Mouse (Mus musculus): Measurements from ENCODE around the gene Fosb. TPM values are rescaled to one million over a fixed set of nuclear protein-coding genes. Genes with fewer than 3 reads are reported as not detected.
A peak's percentile ranks its signal among the peaks of the same experiment; 100 is the strongest.

Fosb gene
- polyA plus RNA-seq, 1 experiment from 2014 or later: 0.22 TPM

DNA sequence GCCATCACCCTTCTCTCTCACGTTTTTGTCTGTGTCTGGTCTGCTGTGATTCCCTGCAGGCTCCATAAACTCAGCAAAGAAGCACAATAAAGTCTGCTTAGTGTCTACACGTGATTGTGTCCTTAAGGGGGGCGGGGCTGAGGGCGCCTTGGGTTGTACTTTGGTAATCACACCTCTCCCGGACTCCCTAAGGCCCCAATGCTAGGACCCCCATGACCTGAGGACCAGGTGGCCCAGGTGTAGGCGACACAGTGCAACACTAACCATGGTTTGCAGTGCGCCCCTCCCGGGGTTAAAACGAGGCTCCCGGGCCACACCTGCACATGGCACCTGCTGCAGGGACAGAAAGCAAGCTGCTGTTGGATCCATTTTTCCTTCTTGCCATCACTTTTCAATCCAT, 31.4 kb upstream of the Fosb start:
- Histone ChIP-seq H3K9me3 (ENCODE audit: control insufficient read depth, low read length) (no peaks in the 10 kb centered on the region), H3K4me2 (ENCODE audit: low read length) (peak overlapping the region; percentile 74), H3K27ac (replicated peaks in 1 of 2; ENCODE audit: control insufficient read depth in 1 of 2, insufficient read depth in 1 of 2, low read depth in 2 of 2, low read length in 2 of 2) (peak overlapping the region; percentile 94 to 99), H3K27me3 (ENCODE audit: control insufficient read depth, insufficient read depth, low read length) (no peaks in the 10 kb centered on the region), H3K4me1 (ENCODE audit: control insufficient read depth in 2 of 2, insufficient read depth in 2 of 2, low read length in 2 of 2) (peaks cover 39 to 49% of the 10 kb centered on the region in 2 experiments), H3K4me3 (ENCODE audit: control insufficient read depth in 1 of 2, insufficient read depth in 1 of 2, low read depth in 1 of 2, low read length in 2 of 2) (peak overlapping the region; percentile 44 to 55), H3K9ac (ENCODE audit: low read length) (peak overlapping the region; percentile 69), H3K36me3 (ENCODE audit: control insufficient read depth, insufficient read depth, low read length) (0 out of 2 replicates have a peak, but pooled peaks cover 2% of the 10 kb centered on the region)
- 11% methylated on average over 10 of the region's 10 CpGs for WGBS
- ATAC-seq (ENCODE audit: insufficient number of reproducible peaks, insufficient read depth, low FRiP score, low read depth): no peak

DNA sequence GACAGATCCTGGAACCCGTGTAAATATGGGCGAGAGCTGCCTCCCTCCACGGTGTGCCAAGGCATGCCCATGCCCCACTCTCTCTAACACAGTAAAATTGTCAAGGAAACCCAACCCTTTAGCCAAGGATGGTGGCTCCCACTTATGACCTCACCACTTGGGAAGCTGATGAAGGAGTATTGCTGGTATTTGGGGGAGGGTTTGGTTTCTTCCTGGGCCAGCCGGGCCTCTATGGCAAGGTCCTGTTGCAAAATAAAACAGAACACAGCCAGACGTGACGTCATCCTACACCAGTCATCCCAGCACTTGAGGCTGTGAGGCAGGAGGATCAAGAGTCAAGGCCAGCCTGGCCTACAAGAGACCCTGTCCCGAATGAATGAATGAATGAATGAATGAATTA, 28.7 kb upstream of the Fosb start:
- Histone ChIP-seq H3K9ac (ENCODE audit: low read length) (no peak overlapping the region), H3K4me1 (ENCODE audit: control insufficient read depth in 2 of 2, insufficient read depth in 2 of 2, low read length in 2 of 2) (peaks cover 36 to 40% of the 10 kb centered on the region in 2 experiments)

DNA sequence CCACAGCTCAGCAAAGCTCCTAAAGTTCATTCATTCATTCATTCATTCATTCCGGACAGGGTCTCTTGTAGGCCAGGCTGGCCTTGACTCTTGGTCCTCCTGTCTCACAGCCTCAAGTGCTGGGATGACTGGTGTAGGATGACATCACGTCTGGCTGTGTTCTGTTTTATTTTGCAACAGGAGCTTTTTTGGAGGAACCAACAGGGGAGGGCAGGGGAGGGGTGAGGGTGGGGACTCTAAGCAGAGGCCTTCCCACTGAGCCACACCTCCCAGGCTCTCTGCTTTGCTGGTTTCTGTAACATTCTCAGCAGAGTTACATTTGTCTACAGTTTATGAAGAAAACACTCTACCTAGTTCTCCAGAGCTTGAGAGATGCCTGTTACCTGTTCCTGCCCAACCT, 28.2 kb upstream of the Fosb start:
- Histone ChIP-seq H3K27me3 (ENCODE audit: control insufficient read depth, insufficient read depth, low read length) (no peaks in the 10 kb centered on the region), H3K27ac (replicated peaks in 1 of 2; ENCODE audit: control insufficient read depth in 1 of 2, insufficient read depth in 1 of 2, low read depth in 2 of 2, low read length in 2 of 2) (peak overlapping the region in 1 of 2 experiments; percentile 35; a peak in 2 of 4 replicates), H3K9me3 (ENCODE audit: control insufficient read depth, low read length) (no peaks in the 10 kb centered on the region), H3K4me2 (ENCODE audit: low read length) (no peak overlapping the region), H3K4me3 (ENCODE audit: control insufficient read depth in 1 of 2, insufficient read depth in 1 of 2, low read depth in 1 of 2, low read length in 2 of 2) (no peak overlapping the region), H3K4me1 (ENCODE audit: control insufficient read depth in 2 of 2, insufficient read depth in 2 of 2, low read length in 2 of 2) (peaks cover 32 to 35% of the 10 kb centered on the region in 2 experiments), H3K36me3 (ENCODE audit: control insufficient read depth, insufficient read depth, low read length) (0 out of 2 replicates have a peak, but pooled peaks cover 2% of the 10 kb centered on the region), H3K9ac (ENCODE audit: low read length) (no peak overlapping the region)
- 25% methylated on average over 2 of the region's 2 CpGs for WGBS
- ATAC-seq (ENCODE audit: insufficient number of reproducible peaks, insufficient read depth, low FRiP score, low read depth): no peak

More for the DNA sequence above, 28.7 kb upstream of the Fosb start:
- Histone ChIP-seq H3K4me2 (ENCODE audit: low read length) (no peak overlapping the region), H3K4me3 (ENCODE audit: control insufficient read depth in 1 of 2, insufficient read depth in 1 of 2, low read depth in 1 of 2, low read length in 2 of 2) (no peak overlapping the region), H3K36me3 (ENCODE audit: control insufficient read depth, insufficient read depth, low read length) (0 out of 2 replicates have a peak, but pooled peaks cover 2% of the 10 kb centered on the region), H3K27me3 (ENCODE audit: control insufficient read depth, insufficient read depth, low read length) (no peaks in the 10 kb centered on the region), H3K27ac (replicated peaks in 1 of 2; ENCODE audit: control insufficient read depth in 1 of 2, insufficient read depth in 1 of 2, low read depth in 2 of 2, low read length in 2 of 2) (peak overlapping the region in 1 of 2 experiments; percentile 35; a peak in 1 of 4 replicates), H3K9me3 (ENCODE audit: control insufficient read depth, low read length) (no peaks in the 10 kb centered on the region)
- 46% methylated on average over 7 of the region's 7 CpGs for WGBS
- ATAC-seq (ENCODE audit: insufficient number of reproducible peaks, insufficient read depth, low FRiP score, low read depth): no peak

- peak overlapping the region; percentile 41; the same call in 1 of the 2 replicates for H3K9ac ChIP-seq (ENCODE audit: low read length)
- H3K4me2 ChIP-seq (ENCODE audit: low read length): no peak overlapping the region
- no peak for ATAC-seq (ENCODE audit: insufficient number of reproducible peaks, insufficient read depth, low FRiP score, low read depth)
- H3K9me3 ChIP-seq (ENCODE audit: control insufficient read depth, low read length): no peaks in the 10 kb centered on the region
- no peaks in the 10 kb centered on the region for H3K27me3 ChIP-seq (ENCODE audit: control insufficient read depth, insufficient read depth, low read length)
- no peak overlapping the region for H3K4me3 ChIP-seq (ENCODE audit: control insufficient read depth in 1 of 2, insufficient read depth in 1 of 2, low read depth in 1 of 2, low read length in 2 of 2)
- peak overlapping the region in 1 of 2 experiments; percentile 47; a peak in 1 of 4 replicates for H3K27ac ChIP-seq (replicated peaks in 1 of 2; ENCODE audit: control insufficient read depth in 1 of 2, insufficient read depth in 1 of 2, low read depth in 2 of 2, low read length in 2 of 2)
- 50% methylated on average over 10 of the region's 10 CpGs for WGBS
- peaks cover 32% of the 10 kb centered on the region in 2 experiments for H3K4me1 ChIP-seq (ENCODE audit: control insufficient read depth in 2 of 2, insufficient read depth in 2 of 2, low read length in 2 of 2)
- H3K36me3 ChIP-seq (ENCODE audit: control insufficient read depth, insufficient read depth, low read length): 0 out of 2 replicates have a peak, but pooled peaks cover 2% of the 10 kb centered on the region
Measured at GRCm38 (mm10) chr7:19337122-19337521, 27.3 kb upstream of the Fosb start.

- H3K27me3 ChIP-seq (ENCODE audit: control insufficient read depth, insufficient read depth, low read length): no peaks in the 10 kb centered on the region
- H3K27ac ChIP-seq (replicated peaks in 1 of 2; ENCODE audit: control insufficient read depth in 1 of 2, insufficient read depth in 1 of 2, low read depth in 2 of 2, low read length in 2 of 2): 0 out of 4 replicates have a peak overlapping the region, but pooled peaks of 1 of the 2 experiments have one; percentile 1
- no peak overlapping the region for H3K4me2 ChIP-seq (ENCODE audit: low read length)
- ATAC-seq (ENCODE audit: insufficient number of reproducible peaks, insufficient read depth, low FRiP score, low read depth): no peak
- no peak overlapping the region for H3K9ac ChIP-seq (ENCODE audit: low read length)
- H3K36me3 ChIP-seq (ENCODE audit: control insufficient read depth, insufficient read depth, low read length): 0 out of 2 replicates have a peak, but pooled peaks cover 2% of the 10 kb centered on the region
- no peak overlapping the region for H3K4me3 ChIP-seq (ENCODE audit: control insufficient read depth in 1 of 2, insufficient read depth in 1 of 2, low read depth in 1 of 2, low read length in 2 of 2)
- 47% methylated on average over 3 of the region's 3 CpGs for WGBS
- H3K4me1 ChIP-seq (ENCODE audit: control insufficient read depth in 2 of 2, insufficient read depth in 2 of 2, low read length in 2 of 2): peaks cover 24 to 27% of the 10 kb centered on the region in 2 experiments
- no peaks in the 10 kb centered on the region for H3K9me3 ChIP-seq (ENCODE audit: control insufficient read depth, low read length)
Measured at GRCm38 (mm10) chr7:19335583-19335982, 25.7 kb upstream of the Fosb start.

GRCm38 (mm10) chr7:19332709-19333352, 23.0 kb upstream of the Fosb start:
- peak; percentile 75 for ATAC-seq (ENCODE audit: insufficient number of reproducible peaks, insufficient read depth, low FRiP score, low read depth)
- peak overlapping the region; percentile 76 for H3K4me2 ChIP-seq (ENCODE audit: low read length)
- H3K9ac ChIP-seq (ENCODE audit: low read length): peak overlapping the region; percentile 86
- H3K4me3 ChIP-seq (ENCODE audit: control insufficient read depth in 1 of 2, insufficient read depth in 1 of 2, low read depth in 1 of 2, low read length in 2 of 2): peak overlapping the region; percentile 60 to 79
- H3K4me1 ChIP-seq (ENCODE audit: control insufficient read depth in 2 of 2, insufficient read depth in 2 of 2, low read length in 2 of 2): peaks cover 17 to 23% of the 10 kb centered on the region in 2 experiments
- H3K36me3 ChIP-seq (ENCODE audit: control insufficient read depth, insufficient read depth, low read length): 0 out of 2 replicates have a peak, but pooled peaks cover 2% of the 10 kb centered on the region
- H3K9me3 ChIP-seq (ENCODE audit: control insufficient read depth, low read length): 0 out of 2 replicates have a peak, but pooled peaks cover 4% of the 10 kb centered on the region
- H3K27ac ChIP-seq (replicated peaks in 1 of 2; ENCODE audit: control insufficient read depth in 1 of 2, insufficient read depth in 1 of 2, low read depth in 2 of 2, low read length in 2 of 2): peak overlapping the region; percentile 90 to 91
- WGBS: 0% methylated on average over 52 of the region's 52 CpGs
- H3K27me3 ChIP-seq (ENCODE audit: control insufficient read depth, insufficient read depth, low read length): no peaks in the 10 kb centered on the region

GRCm38 (mm10) chr7:19331910-19332309, 22.1 kb upstream of the Fosb start:
- Histone ChIP-seq H3K9ac (ENCODE audit: low read length) (peak overlapping the region; percentile 86), H3K36me3 (ENCODE audit: control insufficient read depth, insufficient read depth, low read length) (0 out of 2 replicates have a peak, but pooled peaks cover 2% of the 10 kb centered on the region), H3K4me2 (ENCODE audit: low read length) (peak overlapping the region; percentile 76), H3K27ac (replicated peaks in 1 of 2; ENCODE audit: control insufficient read depth in 1 of 2, insufficient read depth in 1 of 2, low read depth in 2 of 2, low read length in 2 of 2) (no peak overlapping the region), H3K4me1 (ENCODE audit: control insufficient read depth in 2 of 2, insufficient read depth in 2 of 2, low read length in 2 of 2) (peaks cover 14 to 27% of the 10 kb centered on the region in 2 experiments), H3K27me3 (ENCODE audit: control insufficient read depth, insufficient read depth, low read length) (no peaks in the 10 kb centered on the region), H3K4me3 (ENCODE audit: control insufficient read depth in 1 of 2, insufficient read depth in 1 of 2, low read depth in 1 of 2, low read length in 2 of 2) (peak overlapping the region in 1 of 2 experiments; percentile 60; a peak in 1 of 4 replicates), H3K9me3 (ENCODE audit: control insufficient read depth, low read length) (0 out of 2 replicates have a peak, but pooled peaks cover 4% of the 10 kb centered on the region)
- no peak for ATAC-seq (ENCODE audit: insufficient number of reproducible peaks, insufficient read depth, low FRiP score, low read depth)
- WGBS: 71% methylated on average over 2 of the region's 2 CpGs
